Mouse (Mus musculus) heart, embryonic 10.5 days (tissue): Measurements from ENCODE around the gene Cacna1a. TPM values are rescaled to one million over a fixed set of nuclear protein-coding genes. Genes with fewer than 3 reads are reported as not detected.

Experiments
- DNase-seq: peaks from one replicate; pipeline ENCODE4 v3.0.0-alpha.2; 2017; ENCODE audit warnings: low spot score
- H3K27ac ChIP-seq: fragments of 300-500 bp; sonication (generic); 2 replicates; pipeline ENCODE4 v1.5.1; 2016; ENCODE audit warnings: mild to moderate bottlenecking
- H3K27me3 ChIP-seq: fragments of 300-500 bp; sonication (generic); 2 replicates; pipeline ENCODE4 v1.6.1; 2016; ENCODE audit warnings: mild to moderate bottlenecking; ENCODE audit not compliant: poor library complexity, insufficient read depth, severe bottlenecking
- H3K36me3 ChIP-seq: fragments of 300-500 bp; sonication (generic); 2 replicates; pipeline ENCODE4 v1.6.1; 2016; ENCODE audit warnings: mild to moderate bottlenecking, moderate library complexity
- H3K4me1 ChIP-seq: fragments of 300-500 bp; sonication (generic); 2 replicates; pipeline ENCODE4 v1.6.1; 2016; ENCODE audit warnings: mild to moderate bottlenecking
- H3K4me3 ChIP-seq: fragments of 300-500 bp; sonication (generic); 2 replicates; pipeline ENCODE4 v1.5.1; 2016; ENCODE audit warnings: mild to moderate bottlenecking, moderate library complexity
- H3K9me3 ChIP-seq: fragments of 300-500 bp; sonication (generic); 2 replicates; pipeline ENCODE4 v1.6.1; 2016; ENCODE audit warnings: mild to moderate bottlenecking, moderate library complexity
- WGBS: fragments of 180-500 bp; shearing (Covaris S2); methylation state at CpG from one replicate; pipeline ENCODE4 v1.1.7; 2016; 5-methylcytosine and 5-hydroxymethylcytosine counted together
- polyA plus RNA-seq: library from polyadenylated mRNA; unstranded; fragments of >200 nt; fragmentation: Nextera tagmentation; extraction: Ambion mirVana; gene quantifications from 2 replicates; pipeline ENCODE4 v1.2.1, GENCODE M21; 2016

Cacna1a gene
- polyA plus RNA-seq, 1 experiment from 2014 or later = 5.4 TPM

GRCm38 (mm10) chr8:84640010-84640588, 251.9 kb downstream of the Cacna1a start:
- H3K27me3 ChIP-seq = no peaks in the 10 kb centered on the region
- H3K36me3 ChIP-seq = no peaks in the 10 kb centered on the region
- H3K9me3 ChIP-seq = no peaks in the 10 kb centered on the region
- peaks cover 39% of the 10 kb centered on the region for H3K4me1 ChIP-seq
- peak overlapping the region; percentile 70 for H3K4me3 ChIP-seq
- H3K27ac ChIP-seq = peak overlapping the region; percentile 93
- DNase-seq = no peak
- 32% methylated on average over 9 of the region's 9 CpGs for WGBS

- no peak overlapping the region for H3K27ac ChIP-seq
Observed at GRCm38 (mm10) chr8:84640617-84641294, 252.5 kb downstream of the Cacna1a start.

GRCm38 (mm10) chr8:84641578-84642361, 253.5 kb downstream of the Cacna1a start:
- 0 out of 2 replicates have a peak overlapping the region, but pooled peaks have one; percentile 37 for H3K27ac ChIP-seq
- peaks cover 34% of the 10 kb centered on the region for H3K4me1 ChIP-seq
- DNase-seq = no peak
- no peaks in the 10 kb centered on the region for H3K36me3 ChIP-seq
- H3K9me3 ChIP-seq = no peaks in the 10 kb centered on the region
- H3K4me3 ChIP-seq = no peak overlapping the region
- WGBS = 45% methylated on average over 1 of the region's 1 CpGs
- no peaks in the 10 kb centered on the region for H3K27me3 ChIP-seq

More at GRCm38 (mm10) chr8:84640617-84641294, 252.5 kb downstream of the Cacna1a start:
- H3K9me3 ChIP-seq = no peaks in the 10 kb centered on the region
- H3K4me3 ChIP-seq = 0 out of 2 replicates have a peak overlapping the region, but pooled peaks have one; percentile 70
- DNase-seq = no peak
- WGBS = 70% methylated on average over 7 of the region's 7 CpGs
- no peaks in the 10 kb centered on the region for H3K36me3 ChIP-seq
- H3K27me3 ChIP-seq = no peaks in the 10 kb centered on the region
- peaks cover 39% of the 10 kb centered on the region for H3K4me1 ChIP-seq

- H3K27ac ChIP-seq = 0 out of 2 replicates have a peak overlapping the region, but pooled peaks have one; percentile 37
- no peaks in the 10 kb centered on the region for H3K9me3 ChIP-seq
- 70% methylated on average over 5 of the region's 5 CpGs for WGBS
- DNase-seq = no peak
- H3K4me1 ChIP-seq = peaks cover 39% of the 10 kb centered on the region
- H3K27me3 ChIP-seq = no peaks in the 10 kb centered on the region
- no peak overlapping the region for H3K4me3 ChIP-seq
- H3K36me3 ChIP-seq = no peaks in the 10 kb centered on the region
Observed at GRCm38 (mm10) chr8:84643019-84643418, 254.8 kb downstream of the Cacna1a start.

GRCm38 (mm10) chr8:84646800-84647199, 258.6 kb downstream of the Cacna1a start:
- WGBS = 50% methylated on average over 6 of the region's 6 CpGs
- DNase-seq = no peak
- Histone ChIP-seq H3K4me3 (peak overlapping the region; percentile 49), H3K4me1 (peaks cover 36% of the 10 kb centered on the region), H3K9me3 (no peaks in the 10 kb centered on the region), H3K36me3 (no peaks in the 10 kb centered on the region), H3K27ac (peak overlapping the region; percentile 83), H3K27me3 (no peaks in the 10 kb centered on the region)

GRCm38 (mm10) chr8:84647461-84647901, 259.2 kb downstream of the Cacna1a start:
- H3K27ac ChIP-seq = peak overlapping the region; percentile 83
- peak overlapping the region; percentile 49 for H3K4me3 ChIP-seq
- no peaks in the 10 kb centered on the region for H3K9me3 ChIP-seq
- no peaks in the 10 kb centered on the region for H3K27me3 ChIP-seq
- WGBS = 1% methylated on average over 14 of the region's 14 CpGs
- DNase-seq = peak; percentile 93
- no peaks in the 10 kb centered on the region for H3K36me3 ChIP-seq
- peaks cover 33% of the 10 kb centered on the region for H3K4me1 ChIP-seq

- Histone ChIP-seq H3K27ac (peak overlapping the region; percentile 79), H3K36me3 (no peaks in the 10 kb centered on the region), H3K4me1 (peaks cover 44% of the 10 kb centered on the region), H3K4me3 (no peak overlapping the region; the same call in 1 of the 2 replicates), H3K27me3 (no peaks in the 10 kb centered on the region), H3K9me3 (no peaks in the 10 kb centered on the region)
- DNase-seq = no peak
- 52% methylated on average over 3 of the region's 3 CpGs for WGBS
Observed at GRCm38 (mm10) chr8:84650213-84650612, 262.0 kb downstream of the Cacna1a start.

GRCm38 (mm10) chr8:84653092-84653631, 264.9 kb downstream of the Cacna1a start:
- peaks cover 56% of the 10 kb centered on the region for H3K4me1 ChIP-seq
- 56% methylated on average over 9 of the region's 9 CpGs for WGBS
- no peaks in the 10 kb centered on the region for H3K36me3 ChIP-seq
- peak overlapping the region; percentile 13; the same call in 1 of the 2 replicates for H3K27ac ChIP-seq
- no peaks in the 10 kb centered on the region for H3K9me3 ChIP-seq
- no peaks in the 10 kb centered on the region for H3K27me3 ChIP-seq
- peak overlapping the region; percentile 17; the same call in 1 of the 2 replicates for H3K4me3 ChIP-seq
- no peak for DNase-seq

GRCm38 (mm10) chr8:84654597-84654996, 266.4 kb downstream of the Cacna1a start:
- Histone ChIP-seq H3K27me3 (no peaks in the 10 kb centered on the region), H3K36me3 (no peaks in the 10 kb centered on the region), H3K4me1 (peaks cover 63% of the 10 kb centered on the region), H3K9me3 (no peaks in the 10 kb centered on the region), H3K4me3 (0 out of 2 replicates have a peak overlapping the region, but pooled peaks have one; percentile 65), H3K27ac (peak overlapping the region; percentile 95)
- no peak for DNase-seq
- 44% methylated on average over 4 of the region's 4 CpGs for WGBS

- Histone ChIP-seq H3K36me3 (no peaks in the 10 kb centered on the region), H3K27ac (peak overlapping the region; percentile 95), H3K27me3 (no peaks in the 10 kb centered on the region), H3K4me3 (peak overlapping the region; percentile 65), H3K4me1 (peaks cover 65% of the 10 kb centered on the region), H3K9me3 (no peaks in the 10 kb centered on the region)
- peak; percentile 92 for DNase-seq
- WGBS = 1% methylated on average over 15 of the region's 15 CpGs
Observed at GRCm38 (mm10) chr8:84655336-84656190, 267.3 kb downstream of the Cacna1a start.

- H3K27ac ChIP-seq = peak overlapping the region; percentile 95
- no peaks in the 10 kb centered on the region for H3K9me3 ChIP-seq
- peaks cover 64% of the 10 kb centered on the region for H3K4me1 ChIP-seq
- H3K4me3 ChIP-seq = peak overlapping the region; percentile 65
- no peaks in the 10 kb centered on the region for H3K27me3 ChIP-seq
- DNase-seq = no peak
- no peaks in the 10 kb centered on the region for H3K36me3 ChIP-seq
- whole genome bisulfite sequencing = under 1% methylated on average over 10 of the region's 10 CpGs
Observed at GRCm38 (mm10) chr8:84656191-84656525, 267.9 kb downstream of the Cacna1a start.

- Histone ChIP-seq H3K36me3 (no peaks in the 10 kb centered on the region), H3K9me3 (no peaks in the 10 kb centered on the region), H3K4me3 (peak overlapping the region; percentile 65), H3K27me3 (no peaks in the 10 kb centered on the region), H3K27ac (peak overlapping the region; percentile 95), H3K4me1 (peaks cover 61% of the 10 kb centered on the region)
- under 1% methylated on average over 23 of the region's 23 CpGs for WGBS
- DNase-seq = peak; percentile 94
Observed at GRCm38 (mm10) chr8:84656641-84657126, 268.4 kb downstream of the Cacna1a start.
